Mouse (Mus musculus) mesoderm, embryonic 11.5 days (tissue): ENCODE measurements around the gene Ipcef1.
"Not testable (repeated sequence)": the region's sequence is repeated elsewhere in the genome, so short reads cannot be mapped to it uniquely, and the experiment has no call there.

ENCODE experiments used
- DNase-seq: peaks from one replicate; pipeline ENCODE4 v3.0.0-alpha.2; 2012; ENCODE audit warnings: low read depth, low spot score

Ipcef1 gene

DNA sequence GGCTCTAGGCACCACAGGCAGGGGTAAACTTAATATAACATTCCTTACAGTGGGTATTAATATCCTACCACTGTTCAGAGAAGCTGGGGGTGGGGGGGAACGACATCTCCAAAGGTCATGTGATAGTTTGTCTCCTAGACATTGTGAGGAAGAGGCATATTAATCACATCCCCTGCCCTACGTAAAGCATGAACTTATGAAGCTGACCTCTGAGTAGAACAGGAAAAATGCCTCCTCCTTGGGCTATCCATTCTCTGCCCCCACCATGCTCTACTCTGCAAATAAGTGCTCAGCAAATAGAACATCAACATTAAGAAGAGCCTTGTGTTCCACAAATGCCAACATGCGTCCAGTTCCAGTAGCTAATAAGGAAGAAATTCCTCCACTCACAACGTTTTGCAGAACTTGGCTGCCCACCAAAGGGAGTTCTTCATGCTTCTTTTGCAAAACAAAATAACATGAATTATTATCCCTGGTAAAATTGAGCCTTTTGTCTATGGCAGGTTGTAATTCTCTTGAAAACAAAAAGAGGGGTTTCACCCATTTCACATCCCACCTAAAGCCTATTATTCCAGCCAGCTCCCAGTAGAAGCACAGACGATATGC lies 162.5 kb downstream of the Ipcef1 start:
- DNase-seq: no peak

GRCm38 (mm10) chr10:6885460-6885859 lies 166.8 kb downstream of the Ipcef1 start:
- DNase-seq: peak; percentile 44

DNA sequence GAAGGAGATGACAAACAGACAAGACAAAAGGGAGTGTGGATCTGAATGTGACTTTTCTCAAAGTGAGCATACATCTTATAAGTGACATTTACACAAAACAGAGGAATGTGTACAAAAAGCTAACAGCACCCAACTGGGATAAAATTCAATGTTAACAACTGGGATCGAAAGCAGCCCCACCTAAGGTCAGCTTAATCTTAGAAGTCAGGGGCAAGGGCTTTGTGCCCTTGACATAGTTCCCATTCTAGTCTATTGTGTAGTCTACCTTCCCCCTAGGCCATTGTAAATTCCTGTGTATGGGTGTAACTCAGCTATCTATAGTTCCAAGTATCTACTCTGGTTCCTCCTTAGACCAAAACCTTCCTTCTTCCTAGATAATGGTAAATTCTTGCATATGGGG lies 170.2 kb downstream of the Ipcef1 start:
- not testable (repeated sequence) for DNase-seq

DNA sequence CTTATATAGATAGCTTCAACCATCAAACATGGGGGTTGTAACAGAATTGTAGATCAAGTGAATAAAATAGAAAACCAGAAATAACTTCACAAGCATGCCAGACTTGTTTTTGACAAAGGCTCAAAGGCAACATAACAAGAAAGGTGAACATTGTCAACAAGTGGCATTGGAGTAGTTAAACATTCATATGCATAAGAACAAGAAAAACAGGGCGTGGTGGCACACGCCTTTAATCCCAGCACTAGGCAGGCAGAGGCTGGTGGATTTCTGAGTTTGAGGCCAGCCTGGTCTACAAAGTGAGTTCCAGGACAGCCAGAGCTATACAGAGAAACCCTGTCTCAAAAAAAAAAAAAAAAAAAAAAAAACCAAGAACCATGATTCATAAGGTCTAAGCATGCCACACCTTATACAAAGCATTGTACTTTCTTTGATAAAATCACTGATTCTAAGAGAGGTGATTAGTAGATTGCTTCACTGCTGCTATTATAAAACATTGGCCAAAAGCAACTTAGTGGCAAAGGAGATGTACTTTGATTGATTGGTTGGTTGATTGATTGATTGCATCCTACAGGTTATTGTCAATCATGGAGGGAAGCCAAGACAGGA lies 173.9 kb downstream of the Ipcef1 start:
- DNase-seq: no peak

DNA sequence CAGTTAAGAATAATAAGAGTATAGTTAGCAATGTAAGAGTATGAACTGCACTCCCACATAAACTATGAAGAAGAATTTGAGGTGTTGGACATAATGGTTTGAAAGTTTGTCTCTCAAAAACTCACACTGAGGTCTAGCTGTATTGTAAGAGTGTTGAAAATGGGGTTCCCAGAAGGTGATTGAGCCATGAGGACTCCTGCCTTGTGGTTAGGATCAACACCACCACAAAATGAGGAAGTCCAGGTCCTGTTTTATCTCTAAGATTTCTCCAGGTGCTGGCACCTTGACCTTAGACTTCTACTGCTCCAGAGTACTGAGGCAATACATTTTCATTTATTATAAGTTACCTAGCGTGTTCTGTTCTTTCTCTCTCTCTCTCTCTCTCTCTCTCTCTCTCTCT lies 178.4 kb downstream of the Ipcef1 start:
- no peak for DNase-seq

GRCm38 (mm10) chr10:6871418-6872072 lies 180.7 kb downstream of the Ipcef1 start:
- DNase-seq: no peak

DNA sequence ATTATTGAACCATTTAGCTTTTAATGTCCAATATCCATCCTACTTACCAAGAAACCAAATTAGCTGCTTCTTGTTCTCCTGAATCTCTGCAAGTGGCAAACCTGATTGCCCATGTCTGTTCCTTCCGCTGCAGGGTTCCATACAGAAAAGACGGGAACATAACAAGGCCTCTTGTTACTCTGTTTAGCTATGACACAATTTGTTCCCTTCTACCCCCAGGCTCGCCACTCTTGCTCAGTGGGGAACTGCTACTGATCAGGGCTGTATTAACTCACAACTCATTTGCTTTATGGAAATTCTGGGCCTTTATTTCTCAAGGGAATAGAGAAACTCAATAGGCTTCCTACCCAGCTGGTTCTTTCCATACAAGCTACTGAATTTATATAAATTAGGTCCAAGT lies 196.5 kb downstream of the Ipcef1 start:
- no peak for DNase-seq

DNA sequence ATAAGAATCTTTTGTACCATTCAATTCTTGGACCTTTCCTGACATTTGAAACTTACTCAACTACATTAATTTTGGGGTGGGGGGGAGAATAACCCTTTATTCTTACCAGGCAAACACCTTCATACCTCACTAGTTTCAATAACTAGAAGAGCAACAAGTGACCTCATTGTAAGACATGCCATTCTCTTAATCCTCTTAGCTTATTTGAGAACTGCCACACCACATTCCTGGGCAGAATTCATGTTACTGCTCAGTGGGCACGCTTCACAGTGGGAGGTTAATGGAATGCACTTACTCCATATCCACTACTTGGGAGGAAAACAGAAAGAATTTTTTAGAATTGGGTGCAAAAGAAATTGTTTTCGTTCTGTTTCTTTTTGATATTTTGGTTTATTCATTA lies 203.4 kb downstream of the Ipcef1 start:
- peak; percentile 33 for DNase-seq

GRCm38 (mm10) chr10:6848162-6848754 lies 204.0 kb downstream of the Ipcef1 start:
- peak; percentile 35 for DNase-seq

DNA sequence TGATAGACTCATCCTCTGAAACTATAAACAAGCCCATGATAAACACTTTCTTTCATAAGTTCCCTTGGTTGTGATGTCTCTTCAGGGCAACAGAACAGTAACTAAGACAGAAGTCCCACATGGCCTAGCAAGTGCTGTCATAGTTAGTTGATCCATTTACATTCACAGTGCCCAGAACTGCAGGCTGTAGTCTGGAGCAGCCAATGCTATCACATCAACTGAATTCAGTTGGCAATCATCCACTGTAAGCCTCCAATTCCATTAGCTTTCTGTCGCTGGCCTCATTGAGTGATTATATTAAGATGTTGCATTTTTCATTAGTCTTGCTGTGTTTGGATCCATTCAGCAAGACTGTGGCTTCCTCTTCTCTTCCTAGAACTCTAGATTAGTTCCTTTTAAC lies 206.0 kb downstream of the Ipcef1 start:
- DNase-seq: no peak

DNA sequence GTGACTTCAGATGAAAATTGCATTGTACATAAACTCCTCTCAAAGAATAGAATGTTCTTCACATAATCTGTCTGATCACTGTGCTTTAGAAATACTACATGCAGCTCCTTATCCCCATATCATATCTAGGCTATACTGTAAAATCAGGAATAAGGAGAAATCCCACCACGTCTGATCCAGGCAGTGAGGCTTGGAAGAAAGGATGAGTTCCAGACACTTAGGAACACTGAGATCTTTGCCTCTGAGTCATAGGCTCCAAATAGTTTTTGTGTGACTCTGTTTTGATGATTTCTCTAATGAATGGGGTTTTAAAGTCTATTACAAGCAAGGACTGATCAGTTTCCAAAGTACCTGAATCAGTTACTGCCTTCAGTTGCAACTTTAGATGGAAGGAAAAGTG lies 210.1 kb downstream of the Ipcef1 start:
- no peak for DNase-seq
